Mouse (Mus musculus): ENCODE measurements around the gene Alx3. TPM values are rescaled to one million over a fixed set of nuclear protein-coding genes. Genes with fewer than 3 reads are reported as not detected.
A peak's percentile ranks its signal among the peaks of the same experiment; 100 is the strongest.

Gene Alx3
- total and polyA plus RNA-seq, 2 experiments from 2014 or later = 0.60 to 1.3 TPM

DNA sequence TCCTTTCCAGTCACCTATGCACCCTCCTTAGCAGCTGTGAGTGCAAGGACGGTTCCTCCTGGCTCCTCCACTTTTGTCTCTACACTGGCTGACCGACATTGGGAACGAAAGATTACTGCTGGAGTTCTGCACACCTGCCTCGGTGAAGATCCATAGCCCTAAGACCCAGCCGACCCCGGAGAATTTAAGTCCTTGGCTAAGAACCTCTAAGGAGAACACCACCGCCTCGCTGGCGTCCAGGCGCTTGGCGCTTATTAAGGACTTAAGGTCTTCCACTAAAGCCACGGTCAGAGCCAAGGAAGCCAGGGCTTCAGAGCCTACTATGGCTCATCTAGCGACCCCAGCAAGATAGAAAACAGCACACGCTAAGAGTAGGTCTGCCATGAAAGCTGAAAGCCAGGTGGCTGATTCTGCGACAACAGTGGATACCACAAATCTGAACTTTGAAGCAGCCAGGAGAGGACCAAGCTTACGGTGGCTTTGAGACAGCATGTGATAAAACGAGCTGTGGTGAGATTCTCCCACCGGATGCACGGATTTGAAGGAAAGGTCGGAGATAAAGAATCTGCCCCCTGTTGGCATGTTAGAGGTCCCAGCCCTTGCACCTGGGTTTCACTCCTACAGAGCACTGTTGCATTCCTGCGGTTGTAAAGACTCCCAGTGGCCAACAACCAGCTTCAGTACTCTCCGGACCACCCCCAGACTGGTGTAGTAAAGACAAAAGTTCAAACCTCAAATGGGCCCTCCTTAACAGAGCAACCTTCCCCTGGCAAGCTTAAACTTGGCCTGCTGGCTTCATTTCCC lies 3.0 kb downstream of the Alx3 start:
- Histone ChIP-seq H3K9ac (replicated peaks; ENCODE audit: low read length, poor library complexity, severe bottlenecking) (no peak overlapping the region), H3K4me3 (ENCODE audit: low read depth, low read length) (no peak overlapping the region), H3K4me2 (ENCODE audit: low read depth, low read length, poor library complexity, severe bottlenecking) (no peak overlapping the region), H3K27ac (ENCODE audit: low read depth, low read length) (no peak overlapping the region), H3K9me3 (ENCODE audit: low read length) (no peaks in the 10 kb centered on the region), H3K27me3 (ENCODE audit: insufficient read depth, low read length) (peaks cover 54% of the 10 kb centered on the region), H3K4me1 (ENCODE audit: insufficient read depth, low read length) (0 out of 2 replicates have a peak, but pooled peaks cover 5% of the 10 kb centered on the region), H3K36me3 (ENCODE audit: insufficient read depth, low read length) (no peaks in the 10 kb centered on the region)
- TF ChIP-seq CTCF (IDR thresholded peaks at IDR 0.05) = 0 out of 2 replicates have a peak, but pooled peaks have one; percentile 21
- DNase-seq (ENCODE audit: low spot score) (no peak), ATAC-seq (ENCODE audit: low FRiP score) (no peak)
- 8% methylated on average over 22 of the region's 22 CpGs for WGBS

DNA sequence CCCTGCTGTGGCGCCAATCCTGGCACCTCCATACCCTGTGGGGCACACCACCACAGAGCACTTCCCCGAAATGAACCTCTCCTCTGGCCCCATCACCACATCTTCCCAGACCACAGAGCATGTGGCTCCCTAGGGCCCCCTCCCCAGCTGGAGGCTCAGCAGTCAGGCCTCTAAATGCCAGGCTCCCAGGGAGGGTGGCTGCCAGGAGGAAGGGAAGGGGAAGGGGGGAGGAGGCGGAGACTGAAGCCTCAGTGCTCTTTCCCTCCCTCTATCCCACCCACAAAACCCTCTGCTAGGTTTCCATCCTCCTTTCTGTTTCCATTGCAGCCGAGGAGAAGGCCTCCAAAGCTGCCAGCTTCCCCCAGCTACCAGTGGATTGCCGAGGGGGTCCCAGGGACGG lies 5.3 kb downstream of the Alx3 start:
- Histone ChIP-seq H3K9me3 (ENCODE audit: low read length) (no peaks in the 10 kb centered on the region), H3K4me2 (ENCODE audit: low read depth, low read length, poor library complexity, severe bottlenecking) (no peak overlapping the region), H3K9ac (replicated peaks; ENCODE audit: low read length, poor library complexity, severe bottlenecking) (no peak overlapping the region), H3K4me1 (ENCODE audit: insufficient read depth, low read length) (0 out of 2 replicates have a peak, but pooled peaks cover 4% of the 10 kb centered on the region), H3K4me3 (ENCODE audit: low read depth, low read length) (no peak overlapping the region), H3K27me3 (ENCODE audit: insufficient read depth, low read length) (peaks cover 36% of the 10 kb centered on the region), H3K36me3 (ENCODE audit: insufficient read depth, low read length) (no peaks in the 10 kb centered on the region), H3K27ac (ENCODE audit: low read depth, low read length) (no peak overlapping the region)
- ATAC-seq (ENCODE audit: low FRiP score) (0 out of 2 replicates have a peak, but pooled peaks have one; percentile 14), DNase-seq (ENCODE audit: low spot score) (no peak)
- no peak for TF ChIP-seq CTCF (IDR thresholded peaks at IDR 0.05)
- WGBS = 38% methylated on average over 6 of the region's 6 CpGs

DNA sequence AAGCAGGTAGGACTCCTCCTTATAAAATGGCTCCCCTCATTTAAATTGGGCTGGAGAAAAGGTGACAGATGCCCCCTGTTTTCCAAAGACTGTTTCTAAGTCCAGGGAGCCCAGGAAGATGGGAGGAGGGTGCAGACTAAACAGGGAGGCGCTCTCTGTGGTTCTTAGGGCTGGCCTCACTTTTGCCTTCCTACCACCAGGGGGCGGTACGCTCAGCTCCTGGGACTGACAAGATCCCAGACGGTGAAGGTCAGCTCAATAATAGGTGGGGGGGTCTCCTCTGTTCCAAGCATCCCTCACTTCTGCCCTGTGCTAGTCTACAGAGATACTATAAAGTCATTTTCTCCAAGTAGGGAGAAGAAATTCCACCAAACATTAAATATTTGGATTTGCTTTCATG lies 10.5 kb downstream of the Alx3 start:
- peak; percentile 80 for TF ChIP-seq CTCF (IDR thresholded peaks at IDR 0.05)
- Histone ChIP-seq H3K4me1 (ENCODE audit: insufficient read depth, low read length) (no peaks in the 10 kb centered on the region), H3K4me3 (ENCODE audit: low read depth, low read length) (no peak overlapping the region), H3K9me3 (ENCODE audit: low read length) (no peaks in the 10 kb centered on the region), H3K4me2 (ENCODE audit: low read depth, low read length, poor library complexity, severe bottlenecking) (no peak overlapping the region), H3K9ac (replicated peaks; ENCODE audit: low read length, poor library complexity, severe bottlenecking) (no peak overlapping the region), H3K36me3 (ENCODE audit: insufficient read depth, low read length) (0 out of 2 replicates have a peak, but pooled peaks cover 4% of the 10 kb centered on the region), H3K27me3 (ENCODE audit: insufficient read depth, low read length) (peaks cover 12% of the 10 kb centered on the region; the same call in 1 of the 2 replicates), H3K27ac (ENCODE audit: low read depth, low read length) (no peak overlapping the region)
- DNase-seq (ENCODE audit: low spot score) (peak; percentile 32), ATAC-seq (ENCODE audit: low FRiP score) (peak; percentile 42; the same call in 1 of the 2 replicates)
- 13% methylated on average over 4 of the region's 4 CpGs for WGBS

DNA sequence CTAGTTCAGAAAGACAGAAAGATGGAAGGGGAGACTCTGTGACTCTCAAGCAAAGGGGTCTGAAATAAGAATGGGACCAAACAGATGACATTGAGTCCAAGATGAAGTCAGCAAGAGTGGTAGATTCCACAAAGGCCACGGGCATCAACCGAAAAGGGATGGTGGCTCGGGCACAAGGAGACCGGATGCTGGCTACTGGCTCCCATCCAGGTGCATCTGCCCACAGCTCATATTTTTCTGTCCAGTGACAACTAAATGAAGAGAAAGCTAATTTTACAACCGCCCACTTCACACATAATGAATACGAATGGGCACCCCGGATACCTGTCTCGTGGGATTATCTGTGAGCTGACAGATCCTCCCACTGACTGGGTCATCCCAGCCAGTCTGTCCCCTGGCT lies 12.4 kb downstream of the Alx3 start:
- DNase-seq (ENCODE audit: low spot score) (no peak), ATAC-seq (ENCODE audit: low FRiP score) (no peak)
- H3K9ac ChIP-seq (replicated peaks; ENCODE audit: low read length, poor library complexity, severe bottlenecking) = no peak overlapping the region
- TF ChIP-seq CTCF (IDR thresholded peaks at IDR 0.05) = no peak
- no peaks in the 10 kb centered on the region for H3K4me1 ChIP-seq (ENCODE audit: insufficient read depth, low read length)
- no peak overlapping the region for H3K4me2 ChIP-seq (ENCODE audit: low read depth, low read length, poor library complexity, severe bottlenecking)
- H3K27ac ChIP-seq (ENCODE audit: low read depth, low read length) = no peak overlapping the region
- WGBS = 84% methylated on average over 8 of the region's 8 CpGs
- H3K27me3 ChIP-seq (ENCODE audit: insufficient read depth, low read length) = no peaks in the 10 kb centered on the region
- no peak overlapping the region for H3K4me3 ChIP-seq (ENCODE audit: low read depth, low read length)
- no peaks in the 10 kb centered on the region for H3K9me3 ChIP-seq (ENCODE audit: low read length)
- peaks cover 10% of the 10 kb centered on the region; the same call in 1 of the 2 replicates for H3K36me3 ChIP-seq (ENCODE audit: insufficient read depth, low read length)

DNA sequence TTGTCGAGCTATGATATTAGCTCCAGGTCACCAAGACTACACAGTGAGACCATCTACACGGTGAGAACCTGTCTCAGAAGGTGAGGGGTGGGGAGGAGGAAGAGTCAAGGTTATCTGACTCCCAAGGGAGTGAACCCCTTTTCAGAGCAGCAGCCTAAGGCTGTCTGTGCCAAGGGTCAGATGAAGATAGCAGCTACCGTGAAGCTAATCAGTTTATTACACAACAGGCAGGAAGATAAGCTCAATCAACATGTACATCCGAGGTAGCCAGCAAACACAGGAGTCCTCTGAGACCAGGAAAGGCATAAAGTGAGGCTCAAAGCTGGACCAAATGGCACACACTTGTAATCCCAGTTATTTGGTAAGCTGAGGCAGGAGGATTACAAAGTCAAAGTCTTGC lies 14.0 kb downstream of the Alx3 start:
- Histone ChIP-seq H3K4me3 (ENCODE audit: low read depth, low read length) (no peak overlapping the region), H3K4me1 (ENCODE audit: insufficient read depth, low read length) (no peaks in the 10 kb centered on the region), H3K9me3 (ENCODE audit: low read length) (no peaks in the 10 kb centered on the region), H3K9ac (replicated peaks; ENCODE audit: low read length, poor library complexity, severe bottlenecking) (no peak overlapping the region), H3K27ac (ENCODE audit: low read depth, low read length) (no peak overlapping the region), H3K4me2 (ENCODE audit: low read depth, low read length, poor library complexity, severe bottlenecking) (no peak overlapping the region), H3K36me3 (ENCODE audit: insufficient read depth, low read length) (peaks cover 24% of the 10 kb centered on the region), H3K27me3 (ENCODE audit: insufficient read depth, low read length) (no peaks in the 10 kb centered on the region)
- no peak for TF ChIP-seq CTCF (IDR thresholded peaks at IDR 0.05)
- ATAC-seq (ENCODE audit: low FRiP score) = no peak
- 67% methylated on average over 4 of the region's 4 CpGs for WGBS
- no peak for DNase-seq (ENCODE audit: low spot score)

DNA sequence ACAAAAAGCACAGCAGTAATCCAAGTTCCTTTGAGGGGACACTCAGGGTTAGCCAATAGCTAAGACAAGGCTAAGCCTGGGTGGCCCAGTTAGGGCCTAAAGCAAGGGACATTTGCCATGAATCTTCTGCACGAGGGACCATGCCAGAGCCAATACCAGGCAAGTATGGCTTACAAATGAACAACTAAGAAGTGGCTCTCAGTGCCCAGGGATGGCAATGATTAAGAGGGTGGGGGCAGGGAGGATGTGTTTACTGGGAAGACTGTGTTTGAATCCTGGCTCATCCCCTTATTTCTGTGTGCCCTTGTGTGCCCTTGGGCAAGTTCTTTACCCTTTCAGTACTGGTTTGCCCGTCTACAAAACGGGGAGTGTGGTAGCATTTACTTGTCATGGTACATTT lies 14.5 kb downstream of the Alx3 start:
- H3K9me3 ChIP-seq (ENCODE audit: low read length) = no peaks in the 10 kb centered on the region
- 54% methylated on average over 3 of the region's 3 CpGs for WGBS
- no peak overlapping the region for H3K9ac ChIP-seq (replicated peaks; ENCODE audit: low read length, poor library complexity, severe bottlenecking)
- H3K4me1 ChIP-seq (ENCODE audit: insufficient read depth, low read length) = no peaks in the 10 kb centered on the region
- H3K4me2 ChIP-seq (ENCODE audit: low read depth, low read length, poor library complexity, severe bottlenecking) = no peak overlapping the region
- peak; percentile 32 for DNase-seq (ENCODE audit: low spot score)
- ATAC-seq (ENCODE audit: low FRiP score) = no peak
- TF ChIP-seq CTCF (IDR thresholded peaks at IDR 0.05) = no peak
- H3K27me3 ChIP-seq (ENCODE audit: insufficient read depth, low read length) = no peaks in the 10 kb centered on the region
- H3K27ac ChIP-seq (ENCODE audit: low read depth, low read length) = no peak overlapping the region
- peaks cover 29% of the 10 kb centered on the region for H3K36me3 ChIP-seq (ENCODE audit: insufficient read depth, low read length)
- H3K4me3 ChIP-seq (ENCODE audit: low read depth, low read length) = no peak overlapping the region

Measured in midbrain, postnatal 0 days (tissue).